Mouse (Mus musculus): ENCODE data around the gene Gpsm1. TPM values are rescaled to one million over a fixed set of nuclear protein-coding genes. Genes with fewer than 3 reads are reported as not detected.
"Not testable (repeated sequence)": the region's sequence is repeated elsewhere in the genome, so short reads cannot be mapped to it uniquely, and the experiment has no call there.

Gene Gpsm1
- total RNA-seq, 4 experiments from 2014 or later: 58.9 to 66.8 (median 60.5) TPM

GRCm38 (mm10) chr2:26364738-26365465 lies 49.6 kb downstream of the Gpsm1 start:
- no peak for DNase-seq (ENCODE audit: low spot score in 2 of 2)

DNA sequence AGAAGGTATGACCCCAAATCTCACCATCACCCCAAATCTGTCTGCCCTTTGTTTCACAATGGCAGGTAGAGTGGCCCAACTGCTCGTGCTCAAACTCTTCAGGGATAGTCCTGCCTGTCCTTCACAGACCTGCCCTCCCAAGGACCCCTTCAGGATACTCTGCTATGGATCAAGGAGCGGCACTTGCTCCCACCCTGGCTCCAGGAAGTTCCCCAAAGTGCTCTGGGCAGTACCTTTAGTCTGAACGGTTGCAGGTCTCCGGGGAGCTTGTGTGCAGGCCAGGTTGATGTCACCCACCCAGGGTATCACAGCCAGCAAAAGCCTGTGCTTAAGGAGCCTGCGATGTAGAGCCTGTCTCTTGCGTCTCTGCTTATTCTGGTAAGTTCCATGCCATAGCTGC lies 52.6 kb downstream of the Gpsm1 start:
- no peak for DNase-seq (ENCODE audit: low spot score in 2 of 2)

DNA sequence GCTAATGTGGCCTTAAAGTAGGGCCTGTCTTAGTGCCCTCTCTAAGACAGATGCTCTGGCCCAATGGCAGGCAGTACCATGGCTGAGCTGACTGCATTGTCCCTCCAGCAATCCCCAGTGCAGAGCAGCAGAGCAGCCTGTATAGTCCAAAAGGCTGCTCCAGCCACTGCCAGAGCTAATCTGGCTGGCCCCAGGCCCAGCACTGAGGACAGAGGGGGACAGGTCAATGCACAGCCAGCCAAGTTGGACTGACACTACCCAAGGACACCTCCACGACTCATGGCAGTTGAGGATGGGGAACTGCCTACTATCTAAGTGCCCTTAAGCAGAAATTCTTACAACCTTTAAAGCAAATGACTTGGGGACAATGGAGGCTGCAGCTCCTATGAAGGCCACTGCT lies 53.3 kb downstream of the Gpsm1 start:
- DNase-seq (ENCODE audit: low spot score in 2 of 2): no peak

DNA sequence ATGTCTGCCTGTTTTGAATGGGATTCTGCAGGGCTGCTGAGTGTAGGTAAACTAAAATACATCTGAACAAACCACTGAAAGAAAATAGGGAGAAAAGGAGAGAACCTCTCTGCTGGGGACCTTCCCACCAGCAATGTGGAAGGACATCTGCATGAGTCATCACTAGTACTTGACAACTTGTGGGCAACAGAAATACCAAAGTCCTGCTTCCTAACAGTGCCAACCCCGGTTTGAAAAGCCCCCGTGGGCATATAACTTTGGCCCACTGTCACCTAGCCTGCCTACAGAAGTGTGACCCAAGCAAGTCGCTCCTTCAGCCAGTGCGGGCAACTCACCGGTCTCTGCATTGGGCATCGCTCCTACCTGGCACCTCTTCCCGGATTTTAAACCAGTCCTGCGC lies 57.1 kb downstream of the Gpsm1 start:
- no peak for DNase-seq (ENCODE audit: low spot score in 2 of 2)

DNA sequence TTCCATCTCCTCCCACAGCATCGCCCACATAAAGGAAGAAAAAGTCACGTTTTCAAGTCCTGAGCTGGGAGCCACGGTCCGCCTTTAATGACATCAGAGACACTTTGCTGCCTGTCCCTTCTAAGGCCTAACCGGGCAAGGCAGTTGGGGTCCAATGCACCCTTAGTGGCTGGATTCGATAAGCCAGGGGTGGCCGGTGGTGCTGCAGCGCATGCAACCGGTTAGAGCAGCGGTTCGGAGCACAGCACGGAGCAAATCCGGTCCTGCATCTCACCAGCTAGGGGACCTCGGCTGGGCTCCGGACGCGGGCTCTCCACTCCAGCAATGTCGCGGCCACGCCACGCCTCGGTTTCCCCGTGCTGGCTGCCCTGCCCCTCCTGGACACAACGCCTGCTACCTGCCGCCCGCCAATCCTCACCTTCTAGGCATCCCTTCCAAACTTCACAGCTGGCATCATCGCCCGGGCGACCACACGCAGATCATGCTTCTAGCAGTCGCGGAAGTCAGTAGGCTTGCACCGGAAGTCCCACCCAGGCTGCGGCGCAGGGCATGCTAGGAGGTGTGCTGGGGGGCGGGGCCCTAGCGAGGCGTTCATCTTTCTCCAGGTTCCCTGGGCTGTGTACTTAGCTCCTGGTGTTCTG lies 64.9 kb downstream of the Gpsm1 start, which contains the start of gene Snapc4:
Gene Snapc4 (minus strand): TSS at position 523 of the 641 bp plus-strand sequence.
- DNase-seq (ENCODE audit: low spot score in 2 of 2): peak; percentile 63 to 77

- DNase-seq (ENCODE audit: low spot score in 2 of 2): not testable (repeated sequence)
Measured at GRCm38 (mm10) chr2:26380871-26381270, 65.6 kb downstream of the Gpsm1 start.

DNA sequence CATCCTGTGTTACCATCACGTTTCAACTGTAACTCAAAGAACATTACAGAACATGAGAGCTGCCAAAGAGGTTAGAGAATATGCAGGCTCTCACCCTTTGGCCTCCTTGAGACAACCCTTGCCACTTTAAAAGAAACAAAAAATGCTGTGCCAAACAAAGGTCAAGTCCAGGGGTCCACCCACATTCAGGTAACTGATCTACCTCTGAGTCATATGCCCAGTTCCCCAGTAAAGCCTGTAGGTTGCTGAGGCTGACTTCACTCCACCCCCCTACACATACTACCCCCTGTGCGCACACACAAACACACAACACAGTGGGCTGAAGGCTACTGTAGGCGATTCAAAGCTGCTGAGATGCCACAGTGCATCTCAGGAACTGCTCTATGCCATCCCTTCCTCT lies 72.4 kb downstream of the Gpsm1 start:
- no peak for DNase-seq (ENCODE audit: low spot score in 2 of 2)

DNA sequence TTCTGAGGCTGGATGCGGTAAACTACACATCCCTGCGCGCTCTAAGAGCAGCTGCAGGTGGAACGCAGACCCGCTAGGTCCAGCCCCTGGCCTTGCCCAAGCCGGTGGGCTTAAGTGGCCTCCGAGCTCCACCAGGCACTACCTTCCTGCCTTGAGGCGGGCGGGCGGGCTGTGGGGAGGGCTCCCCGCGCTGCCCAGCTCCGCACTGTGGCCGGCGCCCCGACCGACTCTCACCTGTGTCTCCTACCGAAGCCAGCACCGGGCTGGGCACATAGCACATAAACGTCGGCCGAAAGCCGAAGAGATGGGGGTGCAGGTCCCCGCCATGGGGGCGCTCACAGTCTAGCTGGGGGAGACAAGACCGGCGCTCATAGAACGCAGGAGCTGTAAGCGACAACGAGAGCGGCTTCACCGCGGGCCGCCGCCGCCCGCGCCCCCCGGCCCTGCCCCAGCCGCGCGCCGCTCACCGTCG lies 73.4 kb downstream of the Gpsm1 start:
- DNase-seq (ENCODE audit: low spot score in 2 of 2): no peak

GRCm38 (mm10) chr2:26389154-26389690 lies 73.9 kb downstream of the Gpsm1 start, which contains the start of the genes Entr1 and Pmpca:
Gene Entr1 (minus strand): TSS chr2:26389316.
Gene Pmpca (plus strand): TSS chr2:26389339.
- peak; percentile 73 to 74 for DNase-seq (ENCODE audit: low spot score in 2 of 2)

- DNase-seq (ENCODE audit: low spot score in 2 of 2): no peak
Measured at GRCm38 (mm10) chr2:26390954-26391353, 75.6 kb downstream of the Gpsm1 start.

DNA sequence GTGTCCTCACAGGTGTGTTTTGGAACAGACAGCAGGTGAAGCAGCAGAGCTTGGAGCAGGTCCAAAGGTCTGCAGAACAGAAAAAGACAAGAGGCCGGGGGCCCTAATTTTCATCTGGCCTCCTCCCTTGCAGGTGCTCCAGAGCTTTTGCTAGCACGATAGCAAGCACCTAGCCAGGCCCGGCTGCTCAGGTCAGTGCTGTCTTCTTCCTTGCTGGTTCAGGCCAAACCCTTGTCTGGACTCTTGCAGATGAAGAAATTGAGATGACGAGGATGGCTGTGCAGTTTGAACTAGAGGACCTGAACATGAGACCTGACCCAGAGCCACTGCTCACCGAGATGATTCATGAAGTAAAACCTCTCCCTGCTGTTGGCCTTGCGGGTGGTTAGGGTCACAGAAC lies 76.3 kb downstream of the Gpsm1 start:
- no peak for DNase-seq (ENCODE audit: low spot score in 2 of 2)

Other genes starting within 250 kb of the Gpsm1 start
- gene Nacc2, start 192.3 kb upstream of the Gpsm1 start, total RNA-seq (2022): 10 to 100 TPM; 82.0 to 82.9 (median 82.7) TPM
- gene Lhx3, start 107.2 kb upstream of the Gpsm1 start, total RNA-seq (2022): under 1 TPM in 3 of 4 experiments, not detected in 1; 0.21 to 0.42 (median 0.22) TPM
- gene Qsox2, start 78.0 kb upstream of the Gpsm1 start, total RNA-seq (2022): 10 to 100 TPM; 23.1 to 26.6 (median 25.7) TPM
- 1 to 10 TPM; 6.0 to 6.7 (median 6.4) TPM for gene Ccdc187, start 21.0 kb upstream of the Gpsm1 start, total RNA-seq (2022)
- 10 to 100 TPM; 24.5 to 27.8 (median 26.1) TPM for gene Dnlz, start 36.6 kb downstream of the Gpsm1 start, total RNA-seq (2022)
- 1 to 10 TPM; 1.6 to 3.9 (median 3.0) TPM for gene Card9, start 45.4 kb downstream of the Gpsm1 start, total RNA-seq (2022)
- gene Snapc4, start 65.1 kb downstream of the Gpsm1 start, total RNA-seq (2022): 10 to 100 TPM; 52.6 to 88.3 (median 75.3) TPM
- 100 to 1,000 TPM; 130 to 136 (median 133) TPM for gene Entr1, start 73.8 kb downstream of the Gpsm1 start, total RNA-seq (2022)
- gene Pmpca, start 73.8 kb downstream of the Gpsm1 start, total RNA-seq (2022): 10 to 100 TPM; 90.0 to 96.3 (median 92.2) TPM
- gene Inpp5e, start 93.7 kb downstream of the Gpsm1 start, total RNA-seq (2022): 10 to 100 TPM; 23.8 to 29.1 (median 25.7) TPM
- 10 to 100 TPM; 41.2 to 50.9 (median 43.0) TPM for gene Sec16a, start 129.7 kb downstream of the Gpsm1 start, total RNA-seq (2022)
- gene Notch1, start 201.1 kb downstream of the Gpsm1 start, total RNA-seq (2022): 10 to 100 TPM; 23.3 to 28.8 (median 26.6) TPM

Data from left cerebral cortex, adult 8-10 months (tissue).